Mouse (Mus musculus) spleen, adult 2 months (tissue): ENCODE results near the gene Slc27a2.

Experiments
- CTCF ChIP-seq: fragments of 200-500 bp; IDR thresholded peaks from 2 replicates; pipeline ENCODE4 v1.5.1; 2011; ENCODE audit warnings: mild to moderate bottlenecking, inconsistent platforms; ENCODE audit not compliant: insufficient read depth, insufficient read length, insufficient replicate concordance; ENCODE audit errors: extremely low read depth
- POLR2A ChIP-seq: fragments of 200-500 bp; IDR thresholded peaks from 2 replicates; pipeline ENCODE4 v1.6.1; 2011; ENCODE audit warnings: low read depth, low read length, inconsistent platforms

DNA sequence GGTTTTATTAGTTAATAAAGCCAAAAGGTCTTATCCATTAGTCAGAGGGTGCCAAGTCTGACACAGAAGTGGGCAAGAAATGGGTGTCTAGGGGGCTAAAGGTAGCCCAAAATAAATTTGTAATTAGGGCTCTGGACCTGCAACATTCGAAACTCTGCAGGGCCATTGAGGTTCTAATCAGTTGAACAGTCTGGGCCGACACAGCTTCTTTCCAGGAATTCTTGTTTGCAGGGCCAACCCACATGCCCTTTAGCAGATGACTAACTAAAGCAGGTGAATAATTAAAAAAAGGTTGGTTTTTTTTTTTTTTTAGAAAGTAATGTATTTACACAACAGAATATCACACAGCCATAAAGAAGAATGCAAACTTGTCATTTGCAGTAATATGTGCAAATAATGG lies 70.2 kb downstream of the Slc27a2 start:
- TF ChIP-seq CTCF (no peak), POLR2A (no peak)
